Mouse (Mus musculus) lung, embryonic 15.5 days (tissue): ENCODE measurements at regions not wholly inside any gene's neighbourhood (a gene's known extent, or its start where the extent isn't known, plus 50 kb on each side); places are given as distances from the start of the nearest gene placed in this dataset.

Experiments
- ATAC-seq: fragments of 200-750 bp; cut with Nextera tagmentation; 2 replicates; pipeline ENCODE4 v1.8.0; 2017; ENCODE audit warnings: moderate number of reproducible peaks, borderline replicate concordance; ENCODE audit not compliant: low FRiP score, low TSS enrichment; ENCODE audit errors: extremely low read depth
- H3K27ac ChIP-seq: fragments of 300-500 bp; sonication (generic); 2 replicates; pipeline ENCODE4 v1.5.1; 2015; ENCODE audit warnings: moderate library complexity, mild to moderate bottlenecking, inconsistent platforms
- H3K27me3 ChIP-seq: fragments of 300-500 bp; sonication (generic); 2 replicates; pipeline ENCODE4 v1.6.1; 2015; ENCODE audit warnings: inconsistent platforms
- H3K36me3 ChIP-seq: fragments of 300-500 bp; sonication (generic); 2 replicates; pipeline ENCODE4 v1.6.1; 2015; ENCODE audit warnings: inconsistent platforms
- H3K4me1 ChIP-seq: fragments of 300-500 bp; sonication (generic); 2 replicates; pipeline ENCODE4 v1.6.1; 2015; ENCODE audit warnings: inconsistent platforms
- H3K4me2 ChIP-seq: fragments of 300-500 bp; sonication (generic); 2 replicates; pipeline ENCODE4 v1.6.1; 2015; ENCODE audit warnings: inconsistent platforms, mild to moderate bottlenecking, moderate library complexity
- H3K4me3 ChIP-seq: fragments of 300-500 bp; sonication (generic); 2 replicates; pipeline ENCODE4 v1.5.1; 2015; ENCODE audit warnings: mild to moderate bottlenecking, inconsistent platforms
- H3K9ac ChIP-seq: fragments of 300-500 bp; sonication (generic); 2 replicates; pipeline ENCODE4 v1.6.1; 2015; ENCODE audit warnings: inconsistent platforms
- H3K9me3 ChIP-seq: fragments of 300-500 bp; sonication (generic); 2 replicates; pipeline ENCODE4 v1.6.1; 2016; ENCODE audit warnings: inconsistent platforms
- WGBS: fragments of 180-500 bp; shearing (Covaris S2); methylation state at CpG from one replicate; pipeline ENCODE4 v1.1.7; 2015; 5-methylcytosine and 5-hydroxymethylcytosine counted together

DNA sequence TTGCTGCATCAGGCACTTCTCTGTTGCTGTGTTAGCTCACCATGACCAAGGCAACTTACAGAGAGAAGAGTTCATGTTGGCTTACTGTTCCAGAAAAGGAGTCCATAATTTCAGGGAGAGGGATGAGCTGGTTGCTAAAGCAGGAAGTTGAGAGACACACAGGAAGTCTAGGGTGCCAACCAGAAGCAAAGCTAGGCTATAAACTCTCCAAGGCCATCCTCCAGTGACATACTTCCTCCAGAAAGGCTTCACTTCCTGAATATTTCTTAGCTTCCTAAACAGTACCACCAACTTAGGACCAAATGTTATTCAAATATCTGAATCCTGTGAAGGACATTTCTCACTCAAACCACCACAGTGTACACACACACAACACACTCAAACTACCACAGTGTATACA is 2010.6 kb downstream of the A830018L16Rik start:
- H3K9ac ChIP-seq = no peak overlapping the region
- no peak overlapping the region for H3K27ac ChIP-seq
- no peaks in the 10 kb centered on the region for H3K27me3 ChIP-seq
- H3K4me3 ChIP-seq = no peak overlapping the region
- no peaks in the 10 kb centered on the region for H3K36me3 ChIP-seq
- no peak overlapping the region for H3K4me2 ChIP-seq
- H3K4me1 ChIP-seq = peaks cover 17% of the 10 kb centered on the region
- H3K9me3 ChIP-seq = no peaks in the 10 kb centered on the region
- ATAC-seq = no peak

DNA sequence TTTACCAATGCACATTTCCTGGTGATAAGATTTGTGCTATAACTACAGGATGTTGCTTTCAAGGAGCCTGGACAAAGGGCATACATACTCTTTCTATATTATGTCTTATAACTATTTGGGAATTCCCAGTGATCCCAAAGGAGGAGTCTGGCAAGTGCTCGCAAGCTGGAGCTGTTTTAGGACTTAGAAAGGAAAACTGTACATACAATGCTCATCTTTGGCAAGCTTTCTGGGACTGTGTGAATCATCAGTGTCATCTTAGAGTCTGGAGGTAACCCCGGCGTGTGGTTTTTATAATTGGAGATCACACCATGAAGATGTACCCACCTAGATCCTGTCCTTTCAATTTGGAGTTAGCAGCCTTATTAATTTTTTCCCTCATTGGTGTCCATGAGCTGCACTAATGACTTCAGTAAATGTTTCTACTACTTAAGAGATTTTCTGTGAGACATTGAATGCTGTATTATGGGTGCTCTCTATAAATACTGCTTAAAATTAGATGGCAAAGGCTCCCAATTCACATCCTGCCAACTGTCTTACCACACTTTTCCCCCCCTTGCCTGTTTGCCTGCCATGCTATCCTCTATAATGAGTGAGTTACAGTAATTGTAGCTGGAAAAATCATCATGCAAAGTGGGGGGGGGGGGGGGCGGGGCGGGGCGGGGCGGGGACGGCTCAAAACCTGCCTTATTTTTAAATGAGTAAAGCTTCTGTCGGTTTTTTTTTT is 2011.9 kb downstream of the A830018L16Rik start:
- Histone ChIP-seq H3K9ac (peak overlapping the region; percentile 47; the same call in 1 of the 2 replicates), H3K4me2 (peak overlapping the region; percentile 66), H3K27ac (peak overlapping the region; percentile 78; the same call in 1 of the 2 replicates), H3K9me3 (no peaks in the 10 kb centered on the region), H3K36me3 (no peaks in the 10 kb centered on the region), H3K4me1 (peaks cover 17% of the 10 kb centered on the region), H3K4me3 (peak overlapping the region; percentile 47), H3K27me3 (no peaks in the 10 kb centered on the region)
- 22% methylated on average over 9 of the region's 9 CpGs for WGBS
- ATAC-seq = no peak

DNA sequence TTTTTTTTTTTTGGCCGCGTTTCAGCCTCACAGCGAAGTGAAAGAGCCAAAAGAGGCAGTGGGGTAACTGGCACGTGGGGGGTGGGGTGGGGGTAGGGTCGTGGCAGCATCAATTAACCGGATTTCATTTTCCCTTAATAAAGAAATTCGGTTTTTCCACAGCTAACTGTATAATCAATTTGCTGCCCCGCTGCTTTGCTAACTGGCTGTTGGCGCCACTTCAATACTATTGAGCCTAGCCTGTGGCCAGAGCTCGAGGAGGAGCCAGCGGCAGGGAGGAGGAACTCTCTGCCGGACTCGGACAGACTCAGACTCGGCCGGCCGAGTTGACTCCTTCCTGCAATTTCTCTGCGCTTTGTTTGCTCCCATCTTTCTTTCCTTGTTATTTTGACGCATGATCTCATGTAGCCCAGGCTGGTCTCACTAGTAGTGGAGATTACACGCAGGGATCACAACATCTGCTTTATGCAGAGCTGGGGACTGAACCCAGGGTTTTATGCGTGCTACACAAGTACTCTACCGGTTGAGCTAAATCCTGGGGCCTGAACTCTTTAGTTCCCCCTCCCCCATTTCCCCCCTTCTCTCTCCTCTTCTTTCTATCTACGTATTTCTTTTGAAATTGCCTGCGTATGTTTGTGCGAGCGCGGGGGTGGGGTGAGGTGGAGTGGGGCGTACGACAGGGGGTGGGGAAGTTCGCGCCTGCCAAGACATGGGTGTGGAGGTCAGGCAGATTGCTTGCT is 2012.6 kb downstream of the A830018L16Rik start:
- H3K27me3 ChIP-seq = no peaks in the 10 kb centered on the region
- H3K9ac ChIP-seq = peak overlapping the region; percentile 47
- H3K36me3 ChIP-seq = no peaks in the 10 kb centered on the region
- H3K4me1 ChIP-seq = peaks cover 17% of the 10 kb centered on the region
- H3K27ac ChIP-seq = peak overlapping the region; percentile 78
- H3K4me2 ChIP-seq = peak overlapping the region; percentile 66
- ATAC-seq = peak; percentile 87
- peak overlapping the region; percentile 47 for H3K4me3 ChIP-seq
- 6% methylated on average over 30 of the region's 30 CpGs for WGBS
- no peaks in the 10 kb centered on the region for H3K9me3 ChIP-seq

DNA sequence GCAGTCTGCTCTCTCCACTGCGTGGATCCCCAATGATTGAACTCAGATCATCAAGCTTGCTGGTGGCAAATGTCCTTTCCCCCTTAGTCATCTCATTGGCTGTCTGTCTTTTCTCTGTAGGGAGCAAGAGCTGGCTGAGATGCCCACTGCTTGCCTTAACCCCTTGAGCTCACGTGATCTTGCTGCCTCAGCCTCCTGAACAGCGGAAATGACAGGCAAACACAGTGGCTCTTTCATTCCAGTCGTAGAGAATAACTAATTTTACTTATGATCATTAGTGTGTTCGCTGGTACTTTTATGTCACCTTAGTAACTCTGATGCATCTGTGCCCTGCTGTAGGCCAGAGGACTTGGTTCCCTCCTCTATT is 2013.1 kb downstream of the A830018L16Rik start:
- Histone ChIP-seq H3K27ac (0 out of 2 replicates have a peak overlapping the region, but pooled peaks have one; percentile 78), H3K4me1 (peaks cover 17% of the 10 kb centered on the region), H3K27me3 (no peaks in the 10 kb centered on the region), H3K9ac (no peak overlapping the region), H3K4me3 (peak overlapping the region; percentile 47), H3K36me3 (no peaks in the 10 kb centered on the region), H3K9me3 (no peaks in the 10 kb centered on the region), H3K4me2 (peak overlapping the region; percentile 66)
- 67% methylated on average over 5 of the region's 5 CpGs for WGBS
- no peak for ATAC-seq

DNA sequence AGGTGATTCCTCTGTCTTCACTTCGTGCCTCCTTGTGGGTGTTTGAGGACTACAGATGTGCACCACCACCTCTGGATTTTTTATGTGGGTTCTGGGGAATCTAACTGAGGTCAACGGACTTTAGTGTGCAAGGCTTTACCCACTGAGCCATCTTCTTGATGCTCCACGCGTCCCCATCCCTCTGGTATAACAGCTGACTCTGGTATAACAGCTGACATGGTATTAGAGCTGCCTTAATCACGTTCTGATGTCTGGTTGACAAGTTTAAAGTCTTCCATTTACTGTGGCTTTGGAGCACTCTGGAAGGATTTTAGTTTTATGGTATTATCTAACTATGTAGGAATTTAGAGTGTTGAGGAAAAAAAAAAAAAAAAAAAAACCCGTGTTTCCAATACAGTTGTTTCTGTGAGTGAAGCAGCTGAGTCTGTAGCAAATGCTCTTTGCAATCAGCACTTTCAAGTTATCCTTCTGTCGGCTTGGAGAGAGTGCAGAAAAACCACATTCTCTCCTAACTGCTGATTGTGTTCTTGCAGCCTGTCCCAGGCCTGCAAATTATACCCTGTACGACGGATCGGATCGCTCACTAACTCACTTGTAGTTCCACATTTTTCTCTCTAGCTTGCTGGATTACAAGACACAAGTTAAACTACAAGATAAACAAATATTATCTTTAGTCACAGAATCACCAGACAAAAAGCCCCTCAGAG is 2013.7 kb downstream of the A830018L16Rik start:
- Histone ChIP-seq H3K27me3 (no peaks in the 10 kb centered on the region), H3K4me2 (no peak overlapping the region), H3K9me3 (no peaks in the 10 kb centered on the region), H3K4me3 (no peak overlapping the region), H3K36me3 (no peaks in the 10 kb centered on the region), H3K4me1 (peaks cover 17% of the 10 kb centered on the region), H3K27ac (0 out of 2 replicates have a peak overlapping the region, but pooled peaks have one; percentile 23), H3K9ac (no peak overlapping the region)
- ATAC-seq = no peak
- 52% methylated on average over 11 of the region's 11 CpGs for WGBS

DNA sequence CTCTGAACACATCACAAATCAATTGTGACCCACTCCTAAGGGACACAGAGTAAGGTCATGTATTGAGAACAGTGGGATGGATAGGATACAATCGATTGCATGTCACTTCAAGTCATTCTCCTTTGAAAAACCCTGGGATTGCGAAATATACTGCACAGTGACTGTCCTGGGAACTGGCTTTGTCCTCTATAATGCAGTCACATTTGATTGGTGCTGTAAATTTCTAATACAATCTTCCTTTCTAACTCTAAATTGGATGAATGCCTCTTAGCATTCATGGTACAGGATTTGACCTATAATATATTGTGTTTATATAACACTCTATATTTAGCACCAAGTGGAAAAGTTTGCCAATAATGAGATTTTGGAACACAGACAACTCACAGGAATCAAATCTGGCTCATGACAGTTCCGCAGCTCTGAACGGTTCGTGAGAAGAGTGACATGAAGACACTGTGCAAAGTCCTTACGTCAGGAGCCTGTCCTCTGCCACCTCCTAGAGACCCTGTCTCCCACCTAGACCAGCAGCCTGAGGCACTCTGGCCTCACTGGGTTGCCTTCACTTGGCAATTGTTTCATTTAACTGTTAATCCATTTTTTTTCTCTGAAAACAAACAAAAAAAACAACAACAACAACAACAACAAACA is 2024.0 kb downstream of the A830018L16Rik start:
- H3K4me2 ChIP-seq = no peak overlapping the region
- no peak overlapping the region for H3K27ac ChIP-seq
- H3K4me1 ChIP-seq = 0 out of 2 replicates have a peak, but pooled peaks cover 4% of the 10 kb centered on the region
- 43% methylated on average over 6 of the region's 6 CpGs for WGBS
- H3K4me3 ChIP-seq = no peak overlapping the region
- peak; percentile 77; the same call in 1 of the 2 replicates for ATAC-seq
- H3K27me3 ChIP-seq = no peaks in the 10 kb centered on the region
- no peaks in the 10 kb centered on the region for H3K36me3 ChIP-seq
- no peak overlapping the region for H3K9ac ChIP-seq
- no peaks in the 10 kb centered on the region for H3K9me3 ChIP-seq

DNA sequence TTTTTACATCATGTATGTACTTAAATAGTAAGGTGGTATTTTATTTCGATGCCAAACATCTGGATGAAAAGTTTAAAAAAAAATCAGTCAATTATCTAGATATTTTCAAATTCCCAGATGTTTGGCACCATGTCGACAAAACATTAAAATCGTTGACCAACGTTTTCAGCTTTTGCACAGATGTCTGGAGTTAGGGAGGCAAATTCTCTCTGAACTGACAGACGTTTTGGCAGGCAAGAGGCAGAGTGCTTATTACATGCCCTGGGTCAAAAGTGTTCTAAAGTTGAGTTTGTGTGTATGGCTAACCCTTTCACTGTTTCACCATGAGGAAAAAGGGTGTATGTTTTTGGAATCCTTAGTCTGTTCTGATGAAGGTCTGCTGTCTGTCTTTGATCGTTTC is 2028.5 kb downstream of the A830018L16Rik start:
- H3K4me1 ChIP-seq = 0 out of 2 replicates have a peak, but pooled peaks cover 2% of the 10 kb centered on the region
- no peaks in the 10 kb centered on the region for H3K27me3 ChIP-seq
- H3K9me3 ChIP-seq = no peaks in the 10 kb centered on the region
- no peak overlapping the region for H3K9ac ChIP-seq
- H3K27ac ChIP-seq = no peak overlapping the region
- no peak for ATAC-seq
- H3K4me2 ChIP-seq = no peak overlapping the region
- no peaks in the 10 kb centered on the region for H3K36me3 ChIP-seq
- WGBS = 43% methylated on average over 6 of the region's 6 CpGs
- H3K4me3 ChIP-seq = no peak overlapping the region

DNA sequence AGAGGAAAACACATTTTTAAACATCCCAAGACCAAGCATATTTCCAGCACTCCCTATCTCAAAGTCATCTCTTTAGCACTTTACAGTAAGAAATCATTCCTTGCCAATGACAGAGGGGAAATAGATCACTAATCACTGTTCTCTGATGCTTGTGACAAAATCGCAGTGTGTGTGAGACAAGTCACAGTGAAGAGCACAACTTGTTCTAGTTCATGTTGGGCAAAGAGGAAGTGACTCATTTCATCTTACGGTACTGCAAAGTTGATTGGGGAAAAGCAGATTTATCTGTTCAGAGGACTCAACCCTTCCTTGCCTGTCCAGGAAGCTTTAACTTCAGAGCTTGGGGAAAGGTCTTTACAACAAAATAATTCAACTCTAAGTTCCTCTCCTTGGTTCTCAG is 2040.6 kb downstream of the A830018L16Rik start:
- Histone ChIP-seq H3K9ac (no peak overlapping the region), H3K9me3 (no peaks in the 10 kb centered on the region), H3K4me2 (no peak overlapping the region), H3K4me3 (no peak overlapping the region), H3K27me3 (no peaks in the 10 kb centered on the region), H3K4me1 (no peaks in the 10 kb centered on the region), H3K27ac (no peak overlapping the region), H3K36me3 (no peaks in the 10 kb centered on the region)
- WGBS = 63% methylated on average over 2 of the region's 2 CpGs
- ATAC-seq = no peak

DNA sequence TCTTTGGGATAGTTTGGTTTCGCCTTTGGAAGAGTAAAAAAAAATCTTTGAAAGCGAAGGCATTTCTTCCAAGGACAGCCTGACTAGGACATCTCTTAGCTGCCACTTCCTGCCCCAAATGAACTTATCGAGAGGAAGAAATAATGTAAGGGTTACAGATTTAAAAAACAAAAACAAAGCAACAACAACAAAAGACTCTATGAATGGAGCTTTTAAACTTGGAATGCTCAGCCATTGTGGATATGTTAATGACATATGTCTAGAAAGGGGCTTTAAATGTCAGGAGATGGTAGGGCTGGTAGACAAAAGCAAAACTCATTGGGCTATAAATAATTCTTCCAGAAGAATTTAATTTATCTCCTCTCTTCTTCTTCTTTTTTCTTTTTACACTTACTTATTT is 2041.7 kb downstream of the A830018L16Rik start:
- WGBS = 82% methylated on average over 3 of the region's 3 CpGs
- no peak overlapping the region for H3K4me2 ChIP-seq
- no peaks in the 10 kb centered on the region for H3K9me3 ChIP-seq
- H3K36me3 ChIP-seq = no peaks in the 10 kb centered on the region
- H3K27me3 ChIP-seq = no peaks in the 10 kb centered on the region
- no peak overlapping the region for H3K9ac ChIP-seq
- no peak overlapping the region for H3K27ac ChIP-seq
- H3K4me3 ChIP-seq = no peak overlapping the region
- no peaks in the 10 kb centered on the region for H3K4me1 ChIP-seq
- ATAC-seq = no peak

DNA sequence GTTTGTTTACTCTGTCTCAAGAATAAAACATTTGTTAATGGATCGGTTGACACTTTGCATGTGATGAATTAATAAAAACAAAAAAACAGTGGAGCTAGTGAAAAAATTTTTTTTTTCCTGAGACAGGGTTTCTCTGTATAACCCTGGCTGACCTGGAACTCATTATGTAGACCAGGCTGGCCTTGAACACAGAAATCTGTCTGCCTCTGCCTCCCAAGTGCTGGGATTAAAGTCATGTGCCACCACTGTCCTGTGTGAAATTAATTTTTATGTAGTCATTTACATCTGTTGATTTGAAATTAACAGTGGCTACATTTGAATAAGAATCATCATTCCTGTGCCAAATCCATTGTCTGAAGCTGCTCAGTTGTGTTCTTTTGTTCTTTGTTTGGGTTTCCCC is 2050.4 kb downstream of the A830018L16Rik start:
- H3K27me3 ChIP-seq = no peaks in the 10 kb centered on the region
- no peak overlapping the region for H3K4me2 ChIP-seq
- H3K4me1 ChIP-seq = no peaks in the 10 kb centered on the region; the same call in 1 of the 2 replicates
- H3K9me3 ChIP-seq = no peaks in the 10 kb centered on the region
- WGBS = 100% methylated on average over 1 of the region's 1 CpGs
- H3K36me3 ChIP-seq = no peaks in the 10 kb centered on the region
- no peak for ATAC-seq
- H3K4me3 ChIP-seq = no peak overlapping the region
- no peak overlapping the region for H3K9ac ChIP-seq
- H3K27ac ChIP-seq = no peak overlapping the region

DNA sequence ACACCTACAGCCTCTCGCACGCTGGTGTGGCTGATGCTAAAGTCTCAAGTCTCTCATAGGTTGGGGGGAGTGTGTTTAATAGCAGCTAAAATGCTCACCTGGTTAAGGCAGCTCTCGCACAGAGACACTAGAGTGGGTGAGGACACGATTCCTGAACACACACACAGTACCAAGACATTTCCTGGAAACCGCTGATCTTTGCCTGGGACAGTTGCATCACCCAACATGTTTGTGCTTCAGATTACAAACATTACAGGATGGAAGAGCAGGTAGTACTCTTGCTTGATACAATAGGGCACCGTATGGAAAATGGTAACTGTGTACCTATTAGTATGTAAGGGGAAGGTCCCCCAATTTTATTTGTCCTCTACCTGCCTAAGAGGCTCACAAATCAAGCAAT is 2053.3 kb downstream of the A830018L16Rik start:
- Histone ChIP-seq H3K9ac (no peak overlapping the region), H3K4me1 (no peaks in the 10 kb centered on the region; the same call in 1 of the 2 replicates), H3K9me3 (no peaks in the 10 kb centered on the region), H3K4me3 (no peak overlapping the region), H3K36me3 (no peaks in the 10 kb centered on the region), H3K27me3 (no peaks in the 10 kb centered on the region), H3K4me2 (no peak overlapping the region), H3K27ac (no peak overlapping the region)
- WGBS = 69% methylated on average over 6 of the region's 6 CpGs
- no peak for ATAC-seq
